Mouse (Mus musculus) cerebellum, postnatal 4 days (tissue): Measurements from ENCODE around the gene Kdelr1.
"Not testable (repeated sequence)": the region's sequence is repeated elsewhere in the genome, so short reads cannot be mapped to it uniquely, and the experiment has no call there.

Experiments
- DNase-seq, 2 experiments: peaks; one replicate each; pipeline ENCODE4 v3.0.0; 2022; ENCODE audit warnings: low spot score in 2 of 2, mixed read lengths in 1 of 2

Gene Kdelr1

GRCm38 (mm10) chr7:45870282-45871058, 2.1 kb upstream of the Kdelr1 start:
- DNase-seq: peak in 1 of 2 experiments; percentile 34

DNA sequence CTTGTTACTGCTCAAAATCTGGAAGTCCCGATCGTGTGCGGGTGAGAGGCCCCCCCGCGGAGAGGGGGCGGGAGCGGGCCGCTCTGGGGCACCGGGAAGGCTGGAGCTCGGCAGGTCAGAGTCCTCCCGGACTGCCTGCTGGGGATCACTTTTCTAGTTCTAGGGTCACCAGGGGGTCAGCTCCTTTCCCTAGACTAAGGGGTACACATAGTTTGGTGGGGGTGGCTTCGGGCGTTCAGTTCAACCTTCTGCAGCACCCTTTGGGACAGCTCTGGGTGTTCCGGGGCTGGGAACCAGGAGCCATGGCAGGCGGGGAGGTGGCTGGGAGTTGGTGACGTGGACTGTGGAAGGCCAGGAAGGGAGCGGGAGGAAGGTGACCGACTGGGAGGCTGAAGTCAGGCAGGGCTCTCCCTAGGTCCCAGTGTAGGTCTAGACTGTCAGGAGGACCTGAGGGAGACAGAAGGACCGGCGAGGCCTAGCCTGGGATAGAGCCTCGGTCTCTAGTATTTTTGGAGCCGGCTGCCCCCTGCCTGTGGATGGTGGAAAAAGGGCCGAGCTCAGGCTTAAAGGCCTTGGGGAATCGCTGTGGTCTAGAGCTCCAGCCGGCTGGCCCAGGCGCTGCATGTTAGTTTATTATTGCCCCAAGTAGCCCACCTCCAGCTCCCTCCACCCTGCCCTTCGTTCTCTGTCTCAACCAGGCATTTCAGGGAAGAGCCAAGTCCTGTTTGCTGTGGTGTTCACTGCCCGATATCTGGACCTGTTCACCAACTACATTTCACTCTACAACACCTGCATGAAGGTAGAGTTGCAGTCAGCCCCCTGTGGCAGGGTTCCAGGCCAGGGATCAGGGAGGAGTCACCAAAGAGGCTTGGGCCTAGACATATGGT, 732 bp downstream of the Kdelr1 start:
- peak in 1 of 2 experiments; percentile 68 for DNase-seq

DNA sequence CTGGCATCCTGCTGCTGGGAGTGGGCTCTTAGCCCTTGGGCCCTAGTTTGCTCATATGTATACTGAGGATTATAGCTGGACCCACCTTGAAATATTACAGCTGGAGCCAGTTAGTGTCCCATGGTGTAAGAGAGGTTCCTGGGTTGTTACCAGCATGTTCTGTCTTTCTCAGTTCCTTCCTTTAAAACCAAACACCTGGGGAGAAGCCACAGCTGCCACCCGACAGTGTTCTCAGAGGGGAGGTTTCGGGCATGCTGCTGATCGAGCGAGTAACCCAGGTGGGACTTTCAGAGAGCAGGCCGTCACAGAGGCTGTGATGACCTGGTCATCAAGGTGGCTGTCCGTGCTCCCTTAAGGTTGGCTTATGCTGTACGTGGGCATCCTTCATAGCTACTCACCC, 4.3 kb downstream of the Kdelr1 start:
- DNase-seq: no peak

DNA sequence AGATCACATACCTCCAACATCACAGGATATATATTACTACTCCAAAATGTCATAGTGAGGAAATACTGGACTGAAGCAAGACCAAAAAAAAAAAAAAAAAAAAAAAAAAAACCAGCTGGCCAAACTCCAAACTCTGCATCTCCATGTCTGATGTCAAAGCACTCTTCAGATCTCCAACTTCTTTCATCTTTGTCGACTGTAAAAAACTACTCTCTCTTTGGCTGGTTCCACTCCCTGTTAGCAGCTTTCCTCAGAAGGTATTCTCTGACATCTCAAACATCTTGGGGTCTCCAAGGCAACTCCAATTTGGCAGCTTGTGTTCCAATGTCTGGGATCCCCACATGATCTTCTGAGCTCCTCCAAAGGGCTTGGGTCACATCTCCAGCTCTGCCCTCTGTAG, 5.7 kb downstream of the Kdelr1 start, which contains the start of gene Grin2d:
TSS of gene Grin2d (minus strand) at position 101 of the 400 bp plus-strand sequence.
- not testable (repeated sequence) for DNase-seq

DNA sequence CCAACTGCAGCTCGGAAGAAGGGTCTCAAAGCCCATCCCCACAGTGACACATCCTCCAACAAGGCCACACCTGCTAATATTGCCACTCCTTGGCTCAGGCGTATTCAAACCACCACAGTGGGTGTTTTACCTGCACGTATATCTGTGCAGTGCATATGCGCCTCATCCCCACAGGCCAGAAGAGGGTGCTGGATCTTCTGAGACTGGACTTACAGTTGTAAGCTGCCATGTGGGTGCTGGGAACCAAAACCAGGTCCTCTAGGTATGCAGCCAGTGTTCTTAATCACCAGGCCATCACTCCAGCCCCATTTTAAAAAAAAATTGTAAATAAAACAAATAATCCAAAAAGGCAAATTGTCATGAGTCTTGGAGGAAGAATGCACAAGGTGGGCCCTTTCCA, 8.0 kb downstream of the Kdelr1 start:
- no peak for DNase-seq

- no peak for DNase-seq
Observed at GRCm38 (mm10) chr7:45881011-45881410, 8.4 kb downstream of the Kdelr1 start.

GRCm38 (mm10) chr7:45887246-45887645, 14.7 kb downstream of the Kdelr1 start:
- DNase-seq: no peak

GRCm38 (mm10) chr7:45892651-45893050, 20.1 kb downstream of the Kdelr1 start:
- no peak for DNase-seq

DNA sequence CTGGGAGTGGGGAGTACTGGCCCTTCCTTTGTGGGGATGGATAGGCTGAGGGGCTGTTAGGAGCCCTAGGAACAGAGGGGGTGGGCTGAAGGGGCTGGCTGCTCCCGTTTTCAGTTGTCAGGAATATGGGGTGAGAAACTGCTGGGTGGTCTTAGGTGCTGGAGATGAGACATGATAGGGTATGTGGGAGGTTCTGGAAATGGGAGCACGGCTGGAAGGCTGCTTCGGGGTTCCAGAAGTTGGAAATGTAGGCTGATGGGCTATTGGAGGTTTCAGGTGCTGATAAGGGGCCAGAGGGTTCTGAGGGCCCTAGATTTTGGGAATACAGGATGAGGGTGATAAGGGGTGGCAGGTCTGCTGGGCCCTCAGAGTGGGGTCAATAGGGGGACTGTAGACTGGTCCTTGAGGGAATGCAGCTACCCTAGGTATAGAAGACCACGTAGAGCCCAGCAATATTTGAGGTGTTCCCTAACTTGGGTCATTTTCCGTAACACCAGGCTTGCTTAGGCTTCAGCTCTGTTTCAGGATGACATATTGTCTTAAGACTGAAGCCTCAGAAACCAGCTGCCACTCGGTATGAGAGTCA, 23.5 kb downstream of the Kdelr1 start:
- no peak for DNase-seq

DNA sequence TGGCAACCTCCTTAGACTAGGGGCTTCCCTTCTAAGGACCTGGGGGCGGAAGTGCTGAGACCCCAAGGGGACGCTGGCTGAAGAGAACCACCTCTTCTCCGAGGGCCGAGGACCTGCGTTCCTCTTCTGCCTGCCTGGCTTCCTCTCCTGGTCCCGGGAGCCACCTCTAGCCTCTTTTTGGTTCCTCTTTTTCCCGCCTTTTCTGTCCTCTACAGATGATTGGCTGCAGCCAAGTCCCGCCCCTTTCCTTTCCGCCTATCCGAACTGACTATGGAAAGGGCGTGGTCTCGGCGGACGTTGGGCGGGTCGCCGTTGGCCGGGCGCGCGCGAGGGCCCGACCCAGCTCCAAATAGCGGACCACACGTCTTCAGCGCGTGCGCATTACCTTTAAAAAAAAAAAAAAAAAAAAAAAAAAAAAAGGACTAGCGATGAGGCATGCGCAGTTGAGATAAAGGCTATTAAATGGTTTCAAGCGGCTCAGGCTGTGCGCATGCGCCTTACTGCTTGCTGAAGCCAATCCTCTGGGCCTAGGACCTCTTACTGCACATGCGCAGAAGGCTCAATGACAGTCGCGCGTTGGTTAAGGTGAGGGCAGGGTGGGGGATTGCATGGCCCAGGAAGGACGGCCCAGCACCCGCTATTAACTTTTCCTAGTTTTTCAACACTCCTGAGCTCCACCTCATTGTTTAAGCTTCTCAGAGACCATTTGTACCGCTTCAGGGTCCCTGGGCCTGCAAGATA, 24.1 kb downstream of the Kdelr1 start, which contains the start of the genes Syngr4 and Tmem143:
TSS of gene Syngr4 (minus strand) at position 198 of the 741 bp plus-strand sequence.
TSS of gene Tmem143 (plus strand) at position 425 of the 741 bp plus-strand sequence.
- peak; percentile 95 to 96 for DNase-seq

GRCm38 (mm10) chr7:45897258-45897757, 24.7 kb downstream of the Kdelr1 start:
- no peak for DNase-seq

DNA sequence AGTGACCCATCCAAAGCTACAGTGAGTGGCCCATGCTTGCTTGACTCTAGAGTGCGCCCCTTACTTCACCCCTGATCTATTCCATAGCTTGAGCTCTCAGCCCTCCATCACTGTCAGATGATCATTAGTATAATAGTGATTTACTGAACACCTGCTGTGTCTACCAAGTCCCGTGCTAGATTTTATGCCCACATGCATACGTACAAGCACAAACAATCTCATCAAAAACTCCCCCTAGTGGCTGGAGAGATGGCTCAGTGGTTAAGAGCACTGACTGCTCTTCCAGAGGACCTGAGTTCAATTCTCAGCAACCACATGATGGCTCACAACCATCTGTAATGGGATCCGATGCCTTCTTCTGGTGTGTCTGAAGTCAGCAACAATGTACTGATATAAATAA, 25.6 kb downstream of the Kdelr1 start:
- DNase-seq: not testable (repeated sequence)

DNA sequence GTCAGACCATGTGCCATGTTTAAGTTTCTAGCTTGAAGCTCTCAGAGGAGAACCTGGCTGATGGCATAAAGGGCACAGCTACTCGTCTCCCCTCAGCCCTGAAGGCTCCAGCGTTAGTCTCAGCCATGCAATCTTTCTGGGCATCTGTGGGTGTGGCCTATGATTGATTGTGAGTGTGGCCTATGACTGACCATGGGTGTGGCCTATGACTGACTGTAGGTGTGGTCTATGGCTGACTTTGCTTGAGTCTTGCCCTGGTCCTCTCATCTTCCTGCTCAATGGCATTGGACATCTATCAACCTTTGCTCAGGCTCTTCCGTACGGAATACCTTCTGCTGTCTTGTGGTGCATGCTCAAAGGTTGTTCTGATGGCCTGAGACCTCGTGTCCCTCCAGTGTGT, 29.0 kb downstream of the Kdelr1 start:
- no peak for DNase-seq

GRCm38 (mm10) chr7:45902481-45903002, 30.0 kb downstream of the Kdelr1 start:
- DNase-seq: no peak

- no peak for DNase-seq
Observed at GRCm38 (mm10) chr7:45906622-45907021, 34.0 kb downstream of the Kdelr1 start.

DNA sequence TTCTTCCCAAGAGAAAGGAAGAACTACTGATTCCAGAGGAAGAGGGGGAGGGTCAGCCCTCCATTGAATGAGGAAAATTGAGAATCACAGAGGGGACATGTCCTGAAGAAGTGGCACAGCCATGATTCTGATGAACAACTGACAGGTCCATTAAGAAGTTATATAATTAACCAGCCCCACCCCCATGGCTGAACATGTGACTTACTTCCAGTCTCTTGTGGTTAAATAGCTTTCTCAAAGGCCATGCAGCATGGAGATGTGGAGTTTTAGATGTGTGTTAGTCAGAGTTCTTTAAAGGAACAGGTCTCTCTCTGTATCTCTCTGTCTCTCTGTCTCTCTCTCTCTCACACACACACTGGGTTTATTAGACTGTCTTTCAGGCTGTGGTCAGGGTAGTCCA, 35.8 kb downstream of the Kdelr1 start:
- no peak for DNase-seq

DNA sequence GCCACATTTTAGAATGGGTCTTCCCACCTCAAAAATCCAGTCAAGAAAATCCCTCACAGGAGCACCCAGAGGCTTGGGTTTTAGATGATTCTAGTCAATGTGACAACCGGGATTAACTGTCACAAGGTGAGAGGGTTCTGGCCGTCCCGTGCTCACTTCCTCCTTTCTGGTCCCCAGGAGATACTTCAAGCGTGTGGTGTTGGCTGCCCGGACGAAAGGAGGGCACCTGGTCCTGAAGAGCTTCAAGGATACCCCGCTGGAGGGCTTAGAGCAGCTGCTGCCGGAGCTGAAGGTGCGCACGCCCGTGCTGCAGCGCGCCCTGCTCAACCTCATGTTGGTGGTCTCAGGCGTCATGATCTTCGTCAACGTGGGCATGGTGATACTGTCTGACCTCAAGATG, 36.6 kb downstream of the Kdelr1 start:
- no peak for DNase-seq

DNA sequence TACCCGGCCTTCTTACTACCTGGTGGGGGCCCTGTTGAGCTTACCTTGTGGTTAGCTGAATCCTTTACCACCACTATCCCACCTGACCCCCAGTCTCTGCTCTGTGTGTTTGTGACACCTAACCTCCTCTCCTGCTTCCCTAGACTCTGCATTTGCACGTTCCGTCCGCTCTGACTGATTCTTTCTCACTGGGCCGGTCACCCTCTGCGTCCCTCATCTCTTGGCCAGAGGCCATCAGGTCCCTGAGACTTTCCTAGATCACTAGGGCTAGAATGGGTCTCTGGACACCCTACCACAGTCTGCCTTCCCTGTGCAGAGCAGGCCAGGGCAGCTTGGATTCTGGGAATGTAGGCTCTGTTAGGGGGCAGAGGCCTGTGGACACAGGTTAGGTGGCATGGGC, 41.5 kb downstream of the Kdelr1 start:
- no peak for DNase-seq

DNA sequence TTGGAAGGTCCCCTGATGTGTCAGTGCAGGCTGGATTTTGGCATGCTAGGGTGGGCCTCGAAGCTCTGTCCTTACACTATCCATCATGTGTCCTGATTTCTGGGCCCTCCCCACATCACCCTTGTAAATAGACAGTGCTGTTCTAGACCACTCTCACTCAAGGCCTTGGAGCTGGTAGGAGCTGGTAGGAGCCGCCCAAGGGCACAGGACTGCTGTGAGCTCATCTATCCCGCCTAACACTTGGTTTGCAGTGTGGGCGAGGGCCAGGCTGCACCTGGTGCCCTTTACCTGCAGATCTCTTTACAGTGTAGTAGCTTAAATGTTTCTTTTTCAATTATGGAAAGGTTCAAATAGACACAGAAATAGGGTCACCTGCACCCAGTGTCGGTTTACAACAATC, 42.4 kb downstream of the Kdelr1 start:
- no peak for DNase-seq

DNA sequence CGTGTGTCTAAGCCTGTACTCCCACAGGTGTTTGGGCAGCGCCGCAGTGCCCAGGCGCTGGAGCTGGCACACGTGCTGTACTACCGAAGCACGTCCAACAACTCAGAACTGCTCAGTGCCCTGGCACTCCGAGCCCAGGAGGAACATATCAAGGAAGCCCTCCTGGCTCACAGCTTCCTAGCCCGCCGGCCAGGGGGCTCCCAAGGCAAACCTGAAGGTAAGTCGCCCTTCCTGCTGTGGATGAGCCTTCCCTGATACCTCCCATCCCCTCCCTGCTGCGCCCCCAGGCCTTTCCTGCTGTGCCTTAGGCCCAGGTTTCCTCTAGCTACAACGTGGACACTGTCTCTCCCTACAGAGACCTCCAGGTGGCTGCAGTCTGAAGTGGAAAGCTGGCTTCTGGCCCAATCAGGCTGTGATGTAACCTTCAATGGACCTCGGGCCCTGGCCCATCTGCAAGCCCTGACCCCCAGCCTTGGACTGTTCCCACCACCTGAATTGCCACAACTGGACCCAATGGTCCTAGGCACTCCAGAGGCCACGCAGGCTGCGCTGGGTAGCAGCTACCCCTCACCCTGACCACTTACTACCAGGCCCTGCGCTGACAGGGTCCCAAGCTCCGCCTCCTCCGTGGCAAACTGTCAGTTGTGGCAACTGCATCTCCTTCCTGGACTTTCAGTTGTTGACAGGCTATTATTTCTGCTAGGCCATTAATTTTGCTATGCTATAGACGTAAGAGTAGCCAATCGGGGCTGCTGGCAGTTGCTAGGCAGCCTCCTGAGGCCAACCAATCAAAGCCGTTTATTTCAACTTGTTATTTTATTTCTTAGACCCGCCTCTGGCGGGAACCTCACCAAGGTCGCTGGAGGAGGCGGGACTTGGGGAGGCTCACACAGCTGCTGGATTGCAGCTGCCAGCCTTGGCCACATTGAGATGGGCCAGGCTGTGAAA, 43.8 kb downstream of the Kdelr1 start:
- peak in 1 of 2 experiments; percentile 54 for DNase-seq
